Mouse (Mus musculus) layer of hippocampus, adult 18-20 months (tissue): Measurements from ENCODE around the gene Atg4c. TPM values are rescaled to one million over a fixed set of nuclear protein-coding genes. Genes with fewer than 3 reads are reported as not detected.

Experiments used
- DNase-seq, 2 experiments: peaks; one replicate each; pipeline ENCODE4 v3.0.0; 2022; ENCODE audit warnings: low spot score in 2 of 2
- total RNA-seq, 2 experiments: library from RNA; stranded (reverse); gene quantifications; 2 replicates each; pipeline ENCODE4 v1.2.3; 2021

Gene Atg4c
- total RNA-seq, 2 experiments from 2014 or later: 38.1 to 39.3 TPM

GRCm38 (mm10) chr4:99249826-99250225 lies 56.1 kb downstream of the Atg4c start:
- DNase-seq: no peak

DNA sequence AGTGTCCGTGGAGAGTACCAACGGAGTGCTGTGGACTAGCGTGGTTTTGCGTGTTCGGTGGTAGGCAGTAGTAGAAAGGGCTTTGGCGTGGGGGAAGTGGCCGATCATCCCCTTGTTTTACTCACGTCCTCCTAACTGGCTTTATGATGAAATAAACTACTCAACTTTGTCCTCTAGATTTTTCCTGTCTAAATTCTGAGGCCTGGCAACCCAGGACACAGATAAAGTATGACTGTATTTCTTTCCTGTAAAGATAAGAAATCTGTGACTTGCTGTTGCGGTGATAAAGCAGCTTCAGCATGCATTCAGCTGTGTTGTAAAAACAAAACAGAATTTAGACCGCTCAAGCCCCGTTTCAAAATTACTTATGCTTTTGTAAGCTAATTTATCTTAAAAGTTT lies 59.2 kb downstream of the Atg4c start:
- no peak for DNase-seq

DNA sequence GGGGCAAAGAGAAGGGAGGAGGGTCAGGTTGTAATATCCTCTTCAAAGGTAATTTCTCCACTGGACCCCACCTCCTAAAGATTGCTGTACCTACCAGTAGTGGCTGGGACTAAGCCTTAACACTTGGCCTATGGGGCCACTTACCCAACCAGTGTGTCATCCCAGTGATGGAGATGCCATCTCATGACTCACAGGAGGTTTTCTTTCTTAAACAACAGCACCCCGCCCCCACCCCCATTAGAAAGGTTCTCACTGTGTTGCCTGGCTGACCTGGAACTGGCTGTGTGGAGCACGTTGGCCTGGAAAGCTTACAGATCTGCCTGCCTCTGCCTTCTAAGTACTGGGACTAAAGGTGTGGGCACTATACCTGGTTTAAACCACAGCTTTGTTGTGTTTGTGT lies 69.5 kb downstream of the Atg4c start:
- no peak for DNase-seq

- DNase-seq: no peak
These were observed 69.9 kb downstream of the Atg4c start for GRCm38 (mm10) chr4:99263663-99264062.

DNA sequence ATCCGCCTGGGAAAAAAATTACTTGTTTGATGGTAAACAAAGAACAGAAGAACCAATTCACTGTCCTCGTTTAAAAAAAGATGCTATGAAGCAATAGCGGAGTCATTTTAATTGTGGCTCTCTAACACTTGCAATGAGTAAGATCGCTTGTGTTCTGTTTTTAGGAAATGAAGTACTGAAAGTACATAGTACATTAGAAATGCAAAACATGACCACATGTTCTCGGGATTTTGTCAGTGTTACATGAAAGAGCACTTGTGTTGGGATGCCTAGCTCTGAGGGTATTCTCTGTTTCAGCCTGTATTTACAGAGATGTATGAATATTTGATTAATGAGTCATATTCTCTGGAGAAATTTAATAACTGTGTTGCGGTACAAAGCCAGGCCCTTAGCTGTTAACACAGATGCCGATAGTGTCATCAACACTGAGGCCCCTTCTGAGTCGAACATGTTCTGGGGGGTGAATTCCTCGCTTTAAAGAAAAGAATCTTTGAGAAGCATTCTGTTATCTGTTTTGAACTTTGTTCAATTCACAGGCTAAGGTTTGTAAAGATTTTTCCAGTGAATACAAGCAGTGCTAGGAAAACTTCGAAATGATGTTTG lies 73.2 kb downstream of the Atg4c start:
- peak in 1 of 2 experiments; percentile 43 for DNase-seq

- DNase-seq: no peak
These were observed 79.1 kb downstream of the Atg4c start for GRCm38 (mm10) chr4:99272860-99273259.

DNA sequence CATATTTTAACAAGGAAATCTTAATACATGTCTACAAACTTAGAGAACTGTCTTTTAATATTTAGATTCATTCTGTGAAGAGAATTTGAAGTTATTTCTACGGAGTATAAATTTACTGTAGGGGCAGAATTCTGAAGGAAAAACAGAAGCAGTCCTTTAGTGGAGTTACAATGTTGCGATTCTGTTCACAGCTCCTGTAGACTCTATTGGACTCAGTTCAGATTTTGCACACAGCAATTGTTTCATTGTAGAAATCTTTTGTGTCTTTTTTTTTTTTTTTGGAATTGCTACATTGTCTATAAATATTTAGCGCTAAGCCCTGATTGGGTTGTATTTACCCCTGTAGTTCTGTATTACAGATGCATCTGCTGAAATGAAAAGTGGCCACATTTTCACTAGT lies 79.7 kb downstream of the Atg4c start:
- no peak for DNase-seq

DNA sequence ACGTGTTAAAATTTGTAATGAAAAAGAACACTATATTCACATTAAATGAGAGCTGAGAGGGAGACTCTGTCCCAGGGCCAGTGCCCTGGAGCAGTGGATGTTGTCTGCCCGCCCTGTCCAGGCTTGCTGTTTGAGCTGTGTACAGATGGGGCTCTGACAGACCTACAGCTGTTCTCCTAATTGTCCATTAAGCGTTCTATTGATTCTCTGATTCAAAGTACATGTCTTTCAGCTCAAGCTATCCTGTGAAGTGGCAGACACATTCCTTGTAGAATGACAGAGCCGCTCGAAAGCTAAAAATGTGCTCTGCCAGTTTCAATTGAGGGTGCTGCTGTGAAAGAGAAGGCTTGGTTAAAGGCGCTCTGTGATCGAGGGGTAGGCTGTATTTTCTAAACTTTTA lies 80.2 kb downstream of the Atg4c start:
- no peak for DNase-seq

DNA sequence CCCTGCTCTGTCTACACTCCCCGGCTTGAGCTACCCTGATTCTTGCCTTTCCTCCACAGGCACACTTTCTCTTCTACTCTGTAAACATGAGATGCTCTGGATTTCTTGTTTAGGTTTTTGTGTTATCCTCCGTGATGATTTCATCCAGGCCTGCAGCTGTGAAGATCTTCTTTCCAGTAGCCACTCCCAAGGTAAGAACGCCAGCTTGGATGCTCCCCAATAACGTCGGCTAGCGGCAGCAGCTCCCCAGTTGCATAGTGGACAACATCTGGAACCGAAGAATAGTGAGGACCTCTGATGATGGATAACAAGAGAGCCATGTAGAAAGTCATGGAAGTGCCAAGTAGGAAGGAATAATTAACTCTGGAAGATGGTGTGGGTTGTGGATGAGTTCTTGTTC lies 85.1 kb downstream of the Atg4c start:
- DNase-seq: no peak

DNA sequence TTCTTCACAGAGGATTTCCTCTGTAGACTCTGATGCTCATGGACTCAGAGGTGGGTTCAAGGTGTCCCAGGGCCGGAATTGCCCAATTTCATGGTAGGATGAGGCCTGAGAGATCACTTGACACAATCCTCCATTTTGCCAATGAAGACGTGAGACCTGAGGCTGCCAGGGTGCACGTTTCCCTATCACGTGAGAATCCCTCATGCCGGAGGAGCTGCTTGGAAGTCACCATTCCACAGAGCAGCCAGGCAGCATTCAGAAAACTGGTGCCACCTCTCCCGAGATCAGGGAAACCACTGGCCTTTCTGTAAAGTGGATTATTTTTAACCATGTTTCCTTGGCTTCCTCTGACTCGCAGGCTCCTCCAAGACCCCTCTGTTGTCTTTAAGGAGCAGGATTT lies 88.0 kb downstream of the Atg4c start:
- DNase-seq: no peak

DNA sequence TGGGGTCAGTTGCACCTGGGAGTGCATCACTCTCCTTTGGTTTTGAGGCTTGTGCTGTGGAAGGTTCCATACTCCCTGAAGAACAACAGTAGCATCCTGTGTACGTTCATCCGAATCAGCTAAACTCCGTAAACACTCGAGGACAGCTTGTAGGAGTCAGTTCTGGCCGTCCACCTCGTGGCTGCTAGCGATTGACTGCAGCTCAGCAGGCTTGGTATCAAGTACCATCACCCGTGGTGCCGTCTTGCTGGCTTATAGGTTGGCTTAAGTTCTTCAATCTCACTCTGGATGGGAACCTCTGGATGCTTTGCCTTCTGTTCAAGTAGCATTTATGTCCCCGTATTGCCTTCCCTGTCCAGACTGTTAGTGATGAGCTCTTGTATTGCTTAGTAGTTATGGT lies 95.6 kb downstream of the Atg4c start:
- no peak for DNase-seq

DNA sequence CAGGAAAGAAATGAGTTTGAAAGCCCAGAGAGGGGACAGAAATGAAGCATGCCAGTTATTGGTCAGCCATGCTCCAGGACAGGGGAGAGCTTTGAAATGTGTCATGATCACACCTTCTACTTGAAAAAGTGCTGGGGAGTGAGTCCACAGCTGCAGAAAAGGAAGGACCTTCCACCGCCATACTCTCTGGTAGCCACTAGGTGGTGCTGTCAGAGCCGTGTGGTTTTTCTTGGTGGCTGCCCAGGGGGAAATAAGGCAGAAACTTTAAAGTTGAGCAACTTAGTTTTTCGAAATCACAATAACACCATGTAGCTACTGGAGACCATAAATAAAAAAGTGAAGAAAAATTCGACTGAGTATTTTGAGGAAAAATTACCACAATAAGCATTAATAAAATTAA lies 104.9 kb downstream of the Atg4c start:
- DNase-seq: peak; percentile 2 to 55

DNA sequence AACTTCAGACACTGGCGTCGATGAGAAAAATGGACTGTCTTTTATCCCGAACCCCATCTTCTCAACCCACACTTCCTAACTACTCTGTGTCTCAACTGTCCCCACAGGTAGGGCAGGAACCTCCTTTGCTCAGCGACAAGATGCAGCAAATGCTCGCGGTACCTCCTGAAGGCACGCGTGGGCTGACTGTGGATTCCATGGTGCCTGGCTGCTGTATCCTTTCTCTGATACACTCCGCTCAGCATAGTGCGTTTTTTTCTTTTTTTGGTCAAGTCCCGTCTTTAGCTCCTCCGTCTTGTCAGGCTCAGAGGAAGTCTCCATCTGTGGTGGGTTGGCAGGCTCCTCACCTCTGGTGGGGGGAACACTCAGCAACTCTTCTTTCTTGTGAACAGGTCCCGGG lies 111.1 kb downstream of the Atg4c start:
- no peak for DNase-seq

Other genes with a start within 250 kb of the Atg4c start
- gene Angptl3, start 163.0 kb upstream of the Atg4c start, total RNA-seq: not detected
- 10 to 100 TPM; 25.7 to 29.6 TPM for gene Dock7, start 73.0 kb upstream of the Atg4c start, total RNA-seq
- under 1 TPM in 1 of 2 experiments, not detected in 1; 0.62 TPM for gene Gm12689, start 102.0 kb downstream of the Atg4c start, total RNA-seq